Mouse (Mus musculus) retina, postnatal 7 days (tissue): ENCODE data around the gene Tdrd3.

Experiments used
- DNase-seq: peaks from one replicate; pipeline ENCODE4 v3.0.0-alpha.2; 2012; ENCODE audit warnings: low read depth, low spot score

Tdrd3 gene

DNA sequence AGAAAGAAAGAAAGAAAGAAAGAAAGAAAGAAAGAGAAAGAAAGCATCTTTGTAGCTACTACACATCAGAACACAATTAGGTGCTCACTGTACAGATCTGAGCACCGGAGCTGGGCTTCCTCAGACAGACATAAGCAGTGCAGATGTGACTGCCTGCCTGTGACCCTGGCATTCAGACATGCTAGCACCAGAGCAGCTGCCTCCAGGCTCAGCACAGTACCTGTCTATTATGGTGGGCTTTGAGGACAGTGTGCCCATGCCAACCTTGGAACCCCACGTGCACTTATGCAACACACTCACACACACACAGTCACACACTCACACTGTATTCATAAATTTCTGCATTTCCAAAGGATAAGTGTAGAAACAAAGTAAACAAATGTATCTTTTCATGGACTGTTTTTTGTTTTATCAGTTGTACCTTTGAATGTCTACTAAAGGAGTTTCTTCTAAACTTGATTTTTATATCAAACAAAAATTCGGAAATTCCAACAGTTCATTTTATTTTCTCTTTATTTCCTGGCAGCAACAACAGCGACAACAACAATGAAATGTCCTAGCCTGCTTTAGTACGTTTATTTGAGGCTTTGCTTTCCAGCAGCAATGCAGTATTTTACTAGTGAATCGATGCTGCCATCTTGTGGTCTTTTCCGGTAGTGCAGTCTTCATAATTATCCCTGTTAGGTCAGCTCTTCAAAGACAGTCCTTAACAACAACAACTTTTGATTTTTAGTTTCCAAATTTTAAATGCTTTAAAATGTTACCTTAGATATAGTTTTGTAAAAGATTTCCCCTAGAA is 35.4 kb downstream of the Tdrd3 start:
- peak; percentile 53 for DNase-seq

- DNase-seq = no peak
Observed at GRCm38 (mm10) chr14:87455630-87456175, 39.3 kb downstream of the Tdrd3 start.

- DNase-seq = no peak
Observed at GRCm38 (mm10) chr14:87459777-87460176, 43.3 kb downstream of the Tdrd3 start.

- DNase-seq = no peak
Observed at GRCm38 (mm10) chr14:87461543-87461942, 45.1 kb downstream of the Tdrd3 start.

- peak; percentile 42 for DNase-seq
Observed at GRCm38 (mm10) chr14:87463963-87464654, 47.7 kb downstream of the Tdrd3 start.

GRCm38 (mm10) chr14:87464655-87465054 is 48.2 kb downstream of the Tdrd3 start:
- no peak for DNase-seq

DNA sequence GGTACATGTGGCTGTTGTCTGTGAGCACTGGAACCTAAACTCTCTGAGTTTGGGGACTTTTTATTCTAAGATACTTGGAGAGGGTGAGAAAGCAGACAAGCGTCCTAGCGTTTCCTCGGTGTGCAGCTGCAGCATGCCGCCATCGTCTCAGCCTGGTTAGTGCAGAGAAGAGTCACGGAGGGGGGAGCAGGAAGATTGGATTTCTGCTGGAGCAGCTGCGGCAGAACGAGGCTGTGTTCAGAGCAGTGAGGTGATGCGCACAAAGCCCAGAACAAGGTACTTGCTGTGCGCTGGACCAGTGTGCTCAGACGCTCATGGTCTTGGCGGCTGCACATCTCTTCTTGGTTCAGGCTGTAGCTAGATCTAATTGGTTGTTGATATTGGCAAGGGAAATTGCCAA is 51.1 kb downstream of the Tdrd3 start:
- no peak for DNase-seq

DNA sequence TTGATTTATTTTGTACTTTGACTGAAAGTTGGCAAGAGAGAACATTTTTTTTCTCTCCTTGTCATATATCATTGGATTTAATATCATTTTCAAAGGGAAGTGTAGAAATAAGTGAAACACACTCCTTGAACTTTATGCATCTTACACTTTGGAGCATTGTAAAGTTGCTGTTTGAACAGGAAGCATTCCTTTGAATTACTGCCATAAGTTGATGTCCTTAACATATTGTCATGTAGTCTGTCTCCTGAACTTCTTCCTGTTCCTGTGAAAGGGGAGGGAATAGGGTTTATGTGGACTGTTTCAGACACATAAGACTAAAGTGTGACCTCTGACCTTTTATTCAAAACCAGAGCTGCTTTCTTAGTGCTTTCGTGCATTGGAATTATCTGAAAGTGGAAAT is 55.1 kb downstream of the Tdrd3 start:
- DNase-seq = no peak

DNA sequence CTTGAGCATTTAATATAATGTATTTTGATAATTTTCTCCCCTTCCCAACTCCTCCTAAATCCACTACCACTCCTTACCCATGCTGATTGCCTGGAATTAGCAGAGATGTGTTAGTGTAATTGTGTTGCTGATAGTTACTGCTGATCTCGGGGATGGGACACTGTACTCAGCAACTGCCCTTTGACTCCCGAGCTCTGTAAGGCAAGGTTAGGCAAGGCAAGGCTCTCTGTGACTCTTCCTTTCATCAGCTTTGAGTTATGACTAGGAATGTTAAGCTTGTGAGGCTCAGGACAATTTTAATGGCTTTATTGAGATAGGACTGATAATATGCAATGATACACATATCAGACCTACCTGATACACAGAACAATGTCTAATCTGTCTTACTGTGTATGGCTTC is 56.3 kb downstream of the Tdrd3 start:
- DNase-seq = no peak

GRCm38 (mm10) chr14:87475721-87476359 is 59.4 kb downstream of the Tdrd3 start:
- DNase-seq = no peak

GRCm38 (mm10) chr14:87478339-87478951 is 62.0 kb downstream of the Tdrd3 start:
- DNase-seq = no peak

DNA sequence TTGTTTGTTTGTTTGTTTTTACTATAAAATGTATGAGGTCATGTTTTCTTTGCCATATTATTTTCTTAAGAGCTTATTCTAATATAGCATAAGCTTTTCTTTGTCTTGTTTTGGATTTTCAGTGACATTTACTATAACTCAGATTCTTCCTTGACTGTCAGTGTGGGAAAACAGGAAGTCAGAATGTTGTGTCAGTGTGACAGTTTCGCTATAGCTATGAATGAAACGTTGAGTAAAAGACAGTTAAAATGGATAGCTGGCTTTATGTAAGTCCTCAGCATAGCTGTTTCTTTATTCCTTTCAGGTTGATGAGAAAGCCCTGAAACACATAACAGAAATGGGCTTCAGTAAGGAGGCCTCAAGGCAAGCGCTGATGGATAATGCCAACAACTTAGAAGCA is 69.4 kb downstream of the Tdrd3 start:
- no peak for DNase-seq

GRCm38 (mm10) chr14:87497955-87498594 is 81.6 kb downstream of the Tdrd3 start:
- no peak for DNase-seq

DNA sequence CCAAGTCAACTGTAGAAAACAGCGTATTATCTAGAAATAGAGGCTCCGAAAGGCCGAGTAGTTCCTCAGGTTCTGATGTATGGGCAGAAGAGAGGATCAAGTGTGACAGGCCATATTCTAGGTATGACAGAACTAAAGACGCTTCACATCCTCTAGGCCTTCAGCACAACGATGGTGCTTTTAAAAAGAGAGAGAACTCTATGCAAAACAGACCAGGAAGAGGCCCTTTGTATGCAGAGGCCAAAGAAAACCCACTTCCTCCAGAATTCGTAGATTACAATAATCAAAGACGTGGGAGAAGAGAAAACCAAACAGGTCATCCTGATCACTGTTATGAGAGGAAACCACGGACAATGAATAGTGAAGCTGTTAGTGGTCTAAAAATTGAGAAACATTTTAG is 89.5 kb downstream of the Tdrd3 start:
- DNase-seq = no peak

GRCm38 (mm10) chr14:87515281-87515680 is 98.8 kb downstream of the Tdrd3 start:
- DNase-seq = no peak

DNA sequence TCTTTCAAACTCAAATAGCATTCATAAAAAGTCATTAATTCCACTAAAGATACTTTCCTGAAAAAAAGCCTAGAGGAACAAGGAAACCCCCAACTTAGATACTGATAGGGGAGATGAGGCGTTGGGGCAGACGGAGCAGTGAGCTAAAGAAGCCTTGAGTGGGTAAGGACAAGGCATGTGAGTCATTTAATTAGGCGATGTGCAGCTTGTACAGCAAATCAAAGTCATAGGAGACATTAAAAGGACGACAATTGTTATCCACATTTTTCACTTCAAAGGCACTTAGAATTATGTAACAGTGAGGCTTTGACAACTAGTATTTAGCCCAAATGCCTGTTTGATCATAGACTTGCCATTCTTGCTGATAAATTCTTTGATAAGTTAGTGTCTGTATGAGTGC is 100.9 kb downstream of the Tdrd3 start:
- no peak for DNase-seq

DNA sequence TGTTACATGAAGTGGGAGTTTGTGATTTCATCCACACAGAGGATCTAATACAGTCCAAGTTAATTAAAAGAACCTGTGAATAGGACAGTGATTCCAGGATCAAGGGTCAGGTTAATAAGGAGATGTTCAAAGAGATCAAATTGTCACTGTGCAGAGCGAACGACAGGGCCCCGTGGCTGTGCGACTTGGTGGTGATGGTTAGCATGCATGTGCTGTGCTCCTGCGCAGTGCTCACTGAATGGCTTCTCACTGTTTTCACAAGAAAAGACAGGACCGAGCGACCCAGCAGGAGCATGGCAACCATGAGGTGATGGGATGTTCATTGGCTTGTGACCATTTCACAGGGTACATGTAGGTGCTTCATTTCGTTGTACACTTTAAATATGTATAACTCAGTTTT is 115.4 kb downstream of the Tdrd3 start:
- DNase-seq = no peak

- no peak for DNase-seq
Observed at GRCm38 (mm10) chr14:87537127-87537819, 120.8 kb downstream of the Tdrd3 start.

- no peak for DNase-seq
Observed at GRCm38 (mm10) chr14:87549986-87550385, 133.5 kb downstream of the Tdrd3 start.

DNA sequence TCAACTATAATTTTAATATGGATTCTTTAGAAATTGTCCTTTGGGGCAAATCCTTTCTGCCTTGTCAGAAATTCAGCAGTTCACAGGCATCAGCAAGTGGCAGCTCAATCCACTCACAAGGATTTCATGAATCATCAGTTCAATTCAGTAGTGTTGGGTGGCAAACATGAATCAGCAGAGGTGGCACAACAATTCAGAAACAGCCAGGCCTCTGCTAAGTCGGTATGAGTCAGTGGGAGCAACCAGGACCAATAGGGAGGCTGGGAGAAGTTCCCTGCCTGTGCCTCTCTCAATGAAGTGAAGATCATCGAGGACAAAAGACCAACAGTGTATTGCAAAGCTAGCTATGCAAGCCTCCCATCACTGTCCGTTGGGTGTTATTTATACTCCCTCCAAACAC is 135.8 kb downstream of the Tdrd3 start:
- no peak for DNase-seq

GRCm38 (mm10) chr14:87563841-87564240 is 147.4 kb downstream of the Tdrd3 start:
- no peak for DNase-seq
